Mouse (Mus musculus) neural tube, embryonic 14.5 days (tissue): ENCODE results near the gene Tm6sf1. TPM values are rescaled to one million over a fixed set of nuclear protein-coding genes. Genes with fewer than 3 reads are reported as not detected.

Experiments
- ATAC-seq: fragments of 200-750 bp; cut with Nextera tagmentation; 2 replicates; pipeline ENCODE4 v1.8.0; 2017; ENCODE audit warnings: low read depth, mild to moderate bottlenecking, moderate TSS enrichment, moderate library complexity
- H3K27ac ChIP-seq: fragments of 300-500 bp; sonication (generic); 2 replicates; pipeline ENCODE4 v1.5.1; 2014; ENCODE audit warnings: low read depth, mild to moderate bottlenecking, control low read depth, low read length, moderate library complexity, mixed read lengths
- H3K27me3 ChIP-seq: fragments of 300-500 bp; sonication (generic); 2 replicates; pipeline ENCODE4 v1.6.1; 2014; ENCODE audit warnings: low read length; ENCODE audit not compliant: control insufficient read depth, insufficient read depth
- H3K36me3 ChIP-seq: fragments of 300-500 bp; sonication (generic); 2 replicates; pipeline ENCODE4 v1.6.1; 2014; ENCODE audit warnings: low read length, mixed read lengths; ENCODE audit not compliant: control insufficient read depth, insufficient read depth
- H3K4me1 ChIP-seq: fragments of 300-500 bp; sonication (generic); 2 replicates; pipeline ENCODE4 v1.6.1; 2014; ENCODE audit warnings: low read length; ENCODE audit not compliant: control insufficient read depth, insufficient read depth
- H3K4me2 ChIP-seq: fragments of 300-500 bp; sonication (generic); 2 replicates; pipeline ENCODE4 v1.6.1; 2014; ENCODE audit warnings: mild to moderate bottlenecking, low read depth, low read length, control low read depth
- H3K4me3 ChIP-seq: fragments of 300-500 bp; sonication (generic); 2 replicates; pipeline ENCODE4 v1.5.1; 2014; ENCODE audit warnings: low read depth, low read length, control low read depth, mixed read lengths
- H3K9ac ChIP-seq: fragments of 300-500 bp; sonication (generic); replicated peaks from 2 replicates; pipeline ENCODE4 v1.6.1; 2014; ENCODE audit warnings: low read depth, mild to moderate bottlenecking, control low read depth, low read length, mixed read lengths
- H3K9me3 ChIP-seq: fragments of 300-500 bp; sonication (generic); 2 replicates; pipeline ENCODE4 v1.6.1; 2016; ENCODE audit warnings: low read length; ENCODE audit not compliant: control insufficient read depth
- WGBS: fragments of 180-500 bp; shearing (Covaris S2); extraction: QIAGEN DNeasy Blood & Tissue Kit; methylation state at CpG from one replicate; pipeline ENCODE4 v1.1.7; 2014; 5-methylcytosine and 5-hydroxymethylcytosine counted together
- polyA plus RNA-seq: library from polyadenylated mRNA; unstranded; fragments of >200 nt; fragmentation: Nextera tagmentation; extraction: Ambion mirVana; gene quantifications from 2 replicates; pipeline ENCODE4 v1.2.1, GENCODE M21; 2014

Gene Tm6sf1
- polyA plus RNA-seq = 12.4 and 12.5 TPM in 2 replicates

- ATAC-seq = peak; percentile 79
- Histone ChIP-seq H3K27me3 (no peaks in the 10 kb centered on the region), H3K9ac (peak within 1 kb of the TSS; percentile 85), H3K4me1 (peaks cover 5% of the 10 kb centered on the region; the same call in 1 of the 2 replicates), H3K36me3 (no peaks in the 10 kb centered on the region), H3K27ac (peak within 1 kb of the TSS; percentile 39; the same call in 1 of the 2 replicates), H3K4me3 (peak within 1 kb of the TSS; percentile 66), H3K4me2 (peak within 1 kb of the TSS; percentile 99), H3K9me3 (no peaks in the 10 kb centered on the region)
- WGBS = under 1% methylated on average over 60 of the region's 64 CpGs
Observed at GRCm38 (mm10) chr7:81858968-81859721, at the start of gene Tm6sf1. TSS of gene Tm6sf1 (plus strand) at chr7:81859001.

DNA sequence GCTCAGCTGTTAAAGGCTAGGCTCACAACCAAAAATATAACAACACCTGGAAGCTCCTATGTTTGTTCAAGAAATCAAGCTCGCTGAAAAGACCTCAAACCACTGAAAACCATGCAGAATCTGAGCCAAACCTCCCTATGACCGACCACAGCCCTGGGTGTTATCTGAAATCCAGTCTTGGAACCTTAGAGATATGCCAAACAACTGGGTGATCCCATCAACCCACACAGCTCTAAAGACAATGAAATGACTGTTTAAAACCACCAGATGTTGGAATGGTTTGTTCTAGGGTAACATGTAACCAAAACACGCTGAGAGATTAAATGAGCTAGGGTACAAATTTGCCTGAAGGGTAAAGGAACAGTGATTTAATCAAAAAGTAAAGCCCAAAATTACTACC lies 33.9 kb upstream of the Tm6sf1 start:
- ATAC-seq = no peak
- 80% methylated on average over 3 of the region's 3 CpGs for WGBS
- Histone ChIP-seq H3K9me3 (no peaks in the 10 kb centered on the region), H3K27ac (no peak overlapping the region), H3K4me3 (no peak overlapping the region), H3K27me3 (no peaks in the 10 kb centered on the region), H3K4me2 (no peak overlapping the region), H3K9ac (no peak overlapping the region), H3K4me1 (peaks cover 31% of the 10 kb centered on the region), H3K36me3 (no peaks in the 10 kb centered on the region)

GRCm38 (mm10) chr7:81825381-81825780 lies 33.4 kb upstream of the Tm6sf1 start:
- H3K9me3 ChIP-seq = no peaks in the 10 kb centered on the region
- H3K36me3 ChIP-seq = no peaks in the 10 kb centered on the region
- no peak overlapping the region for H3K27ac ChIP-seq
- H3K4me2 ChIP-seq = no peak overlapping the region
- H3K9ac ChIP-seq = no peak overlapping the region
- no peak for ATAC-seq
- H3K27me3 ChIP-seq = no peaks in the 10 kb centered on the region
- H3K4me1 ChIP-seq = peaks cover 31% of the 10 kb centered on the region
- WGBS = 48% methylated on average over 3 of the region's 3 CpGs
- H3K4me3 ChIP-seq = no peak overlapping the region

DNA sequence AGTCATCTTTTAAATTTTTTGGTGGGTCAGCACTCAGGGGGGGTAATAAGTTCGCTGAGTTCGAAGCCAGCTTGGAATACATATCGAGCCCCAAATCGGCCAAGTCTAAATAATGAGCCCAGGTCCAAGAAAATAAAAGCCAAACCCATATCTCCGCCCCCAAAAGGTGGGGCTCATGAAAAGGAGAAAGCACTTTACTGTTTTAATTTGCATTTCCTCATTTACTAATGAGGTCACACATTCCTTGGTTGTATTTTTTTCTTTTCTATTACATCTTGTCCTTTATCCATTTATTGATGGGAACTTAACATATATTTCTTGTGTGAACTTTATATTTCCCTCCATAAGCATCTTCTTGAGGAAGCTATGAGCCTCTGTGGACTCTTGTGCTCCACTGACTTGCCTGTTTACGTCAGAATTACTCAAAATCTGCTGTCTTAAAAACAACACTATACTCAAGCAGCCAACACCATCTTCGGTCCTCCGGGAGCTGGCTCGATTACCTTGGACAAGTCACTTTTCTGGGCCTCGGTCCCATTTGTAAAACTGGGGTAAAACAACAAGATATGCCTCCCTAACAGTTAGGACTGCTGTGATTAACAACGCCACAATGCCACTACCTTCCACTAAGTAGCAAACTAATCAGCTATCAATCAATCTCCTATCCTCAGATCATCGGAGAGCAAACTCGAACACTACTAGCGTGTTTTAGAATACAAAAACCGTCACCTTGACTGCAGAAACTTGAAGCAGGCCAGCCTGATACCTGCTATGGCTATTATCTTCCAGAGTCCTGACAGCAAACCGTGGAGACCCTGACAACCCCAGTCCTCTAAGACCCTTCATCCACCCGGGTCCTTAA lies 30.8 kb upstream of the Tm6sf1 start:
- peak overlapping the region; percentile 78 for H3K4me2 ChIP-seq
- H3K27ac ChIP-seq = peak overlapping the region; percentile 95
- 23% methylated on average over 17 of the region's 17 CpGs for WGBS
- peak; percentile 15; the same call in 1 of the 2 replicates for ATAC-seq
- peaks cover 31% of the 10 kb centered on the region for H3K4me1 ChIP-seq
- H3K36me3 ChIP-seq = no peaks in the 10 kb centered on the region
- peak overlapping the region; percentile 81 for H3K4me3 ChIP-seq
- peak overlapping the region; percentile 96 for H3K9ac ChIP-seq
- no peaks in the 10 kb centered on the region for H3K27me3 ChIP-seq
- H3K9me3 ChIP-seq = no peaks in the 10 kb centered on the region

GRCm38 (mm10) chr7:81828681-81829378 lies 30.0 kb upstream of the Tm6sf1 start:
- Histone ChIP-seq H3K4me3 (peak overlapping the region; percentile 81), H3K36me3 (no peaks in the 10 kb centered on the region), H3K4me1 (peaks cover 31% of the 10 kb centered on the region), H3K27ac (peak overlapping the region; percentile 95), H3K9ac (peak overlapping the region; percentile 96), H3K9me3 (no peaks in the 10 kb centered on the region), H3K27me3 (no peaks in the 10 kb centered on the region), H3K4me2 (peak overlapping the region; percentile 78)
- ATAC-seq = peak; percentile 79
- WGBS = under 1% methylated on average over 65 of the region's 91 CpGs

DNA sequence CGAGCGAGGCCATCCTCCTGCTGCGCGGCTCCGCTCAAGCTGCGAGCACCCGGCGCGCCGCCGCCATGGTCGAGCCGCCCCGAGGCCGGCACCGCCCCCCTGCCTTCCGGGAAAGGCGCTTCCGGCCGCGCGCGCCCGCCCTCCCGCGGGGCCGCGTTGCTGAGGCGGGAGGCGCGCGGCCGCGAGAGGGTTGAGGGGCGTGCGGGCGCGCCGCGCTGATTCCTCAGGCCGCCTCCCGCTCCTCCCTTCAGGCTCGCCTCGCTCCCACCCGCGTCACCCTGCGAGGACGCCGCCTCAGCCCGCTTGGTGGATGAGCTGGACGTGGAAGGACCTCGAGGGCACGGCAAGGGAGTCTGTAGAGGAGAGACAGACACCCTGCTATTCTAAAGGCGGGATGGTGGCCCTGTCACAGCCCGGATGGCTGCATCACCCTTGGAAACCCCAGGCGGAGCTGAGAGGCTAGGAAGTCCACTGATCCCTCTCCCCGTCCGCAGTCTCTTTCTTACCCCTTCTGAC lies 29.4 kb upstream of the Tm6sf1 start, which contains the start of gene Btbd1:
TSS of gene Btbd1 (minus strand) at position 53 of the 516 bp plus-strand sequence.
- Histone ChIP-seq H3K9me3 (no peaks in the 10 kb centered on the region), H3K4me2 (peak within 1 kb of the TSS; percentile 78), H3K9ac (peak within 1 kb of the TSS; percentile 96), H3K4me1 (peaks cover 31% of the 10 kb centered on the region), H3K27ac (peak within 1 kb of the TSS; percentile 95), H3K36me3 (no peaks in the 10 kb centered on the region), H3K27me3 (no peaks in the 10 kb centered on the region), H3K4me3 (peak within 1 kb of the TSS; percentile 81)
- 1% methylated on average over 38 of the region's 58 CpGs for WGBS
- peak; percentile 91 for ATAC-seq

DNA sequence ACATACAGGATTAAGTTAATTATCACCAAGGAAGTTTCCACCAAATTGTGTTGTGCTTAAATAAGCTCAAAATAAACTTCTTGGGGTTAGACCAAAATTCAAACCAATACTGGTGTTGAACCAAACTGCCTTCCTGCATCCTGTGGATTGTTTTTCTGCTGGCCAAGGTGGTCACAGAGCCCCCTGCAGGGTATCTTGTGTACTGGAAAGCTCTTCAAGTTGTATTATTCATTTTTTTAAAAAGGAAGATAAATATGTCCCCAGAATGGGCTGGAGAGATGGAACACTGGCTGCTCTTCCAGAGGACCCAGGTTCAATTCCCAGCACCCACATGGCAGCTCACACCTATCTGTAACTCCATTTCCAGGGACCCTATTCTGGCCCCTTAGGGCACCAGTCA lies 24.0 kb upstream of the Tm6sf1 start:
- Histone ChIP-seq H3K4me2 (no peak overlapping the region), H3K27me3 (no peaks in the 10 kb centered on the region), H3K27ac (no peak overlapping the region), H3K9ac (no peak overlapping the region), H3K4me3 (no peak overlapping the region), H3K36me3 (no peaks in the 10 kb centered on the region), H3K4me1 (no peaks in the 10 kb centered on the region), H3K9me3 (no peaks in the 10 kb centered on the region)
- ATAC-seq = no peak

GRCm38 (mm10) chr7:81835430-81835829 lies 23.4 kb upstream of the Tm6sf1 start:
- Histone ChIP-seq H3K4me1 (no peaks in the 10 kb centered on the region), H3K9me3 (no peaks in the 10 kb centered on the region), H3K4me2 (no peak overlapping the region), H3K36me3 (no peaks in the 10 kb centered on the region), H3K27ac (no peak overlapping the region), H3K27me3 (no peaks in the 10 kb centered on the region), H3K4me3 (no peak overlapping the region), H3K9ac (no peak overlapping the region)
- no peak for ATAC-seq
- 92% methylated on average over 5 of the region's 5 CpGs for WGBS
